19 mouse cellular contexts compared by ENCODE assay signal in genomic region chr3:69797533-69797932, GRCm38 (mm10).
DNase-seq lines count a peak whose midpoint lies in the region; ATAC-seq and TF ChIP-seq lines count a peak whose summit lies in the region.
"Had no signal": no experiment of that assay in that cellular context is flagged by ENCODE, and none has a peak within 500 bp of the region (broad histone marks: within the 10 kb centered on the region; RNA-seq: fewer than 3 reads in every experiment).

No protein-coding gene starts in this region.

- H3K4me3 ChIP-seq in lung, embryonic 16.5 days (ENCODE audit: low read length): no peak overlapping the region
- H3K4me3 ChIP-seq in cerebellum, adult 2 months (replicated peaks; ENCODE audit: insufficient read depth, low read depth, low read length): no peak overlapping the region
- H3K4me3 ChIP-seq in heart, embryonic 11.5 days (ENCODE audit: low read depth, low read length): no peak overlapping the region
- H3K4me3 ChIP-seq: embryonic facial prominence, embryonic 12.5 days; forebrain, embryonic 15.5 days; heart, adult 2 months; heart, embryonic 13.5 days; hindbrain, embryonic 15.5 days had no signal

- no peak for DNase-seq in lung, postnatal 4 days
- peak; percentile 85 to 92 for DNase-seq in cerebellum, adult 2 months
- DNase-seq in cerebellum, postnatal 10 days: peak; percentile 83 to 84
- no peak for DNase-seq in urinary bladder, postnatal 10 days (ENCODE audit: low spot score)
- DNase-seq in layer of hippocampus, postnatal 10 days (ENCODE audit: low spot score in 2 of 2): no peak
- no peak for DNase-seq in left cerebral cortex, postnatal 4 days
- DNase-seq: adrenal gland, postnatal 14 days; gastrocnemius, postnatal 14 days; heart, adult 2 months; heart, postnatal 36 days; kidney, adult 2 months had no signal

- H3K4me2 ChIP-seq in lung, embryonic 16.5 days (ENCODE audit: low read depth, low read length): no peak overlapping the region
- no peak overlapping the region for H3K4me2 ChIP-seq in heart, embryonic 11.5 days
- H3K4me2 ChIP-seq: embryonic facial prominence, embryonic 12.5 days; forebrain, embryonic 15.5 days; heart, embryonic 13.5 days; hindbrain, embryonic 15.5 days had no signal

- H3K27me3 ChIP-seq in lung, embryonic 16.5 days (ENCODE audit: control insufficient read depth, insufficient read depth, low read depth, low read length): no peaks in the 10 kb centered on the region
- H3K27me3 ChIP-seq in cerebellum, adult 2 months (ENCODE audit: control insufficient read depth, insufficient read depth, low read length): no peaks in the 10 kb centered on the region
- H3K27me3 ChIP-seq in heart, embryonic 11.5 days (ENCODE audit: control insufficient read depth, insufficient read depth, low read length): no peaks in the 10 kb centered on the region
- H3K27me3 ChIP-seq: embryonic facial prominence, embryonic 12.5 days; forebrain, embryonic 15.5 days; heart, embryonic 13.5 days; hindbrain, embryonic 15.5 days had no signal

- H3K36me3 ChIP-seq in lung, embryonic 16.5 days (ENCODE audit: control insufficient read depth, insufficient read depth, low read length): no peaks in the 10 kb centered on the region
- H3K36me3 ChIP-seq in heart, embryonic 11.5 days (ENCODE audit: control insufficient read depth, insufficient read depth, low read length): no peaks in the 10 kb centered on the region
- H3K36me3 ChIP-seq: embryonic facial prominence, embryonic 12.5 days; forebrain, embryonic 15.5 days; heart, embryonic 13.5 days; hindbrain, embryonic 15.5 days had no signal

- no peaks in the 10 kb centered on the region for H3K4me1 ChIP-seq in lung, embryonic 16.5 days (replicated peaks; ENCODE audit: control insufficient read depth, insufficient read depth, low read length)
- peaks cover 11% of the 10 kb centered on the region; the same call in 1 of the 2 replicates for H3K4me1 ChIP-seq in cerebellum, adult 2 months (ENCODE audit: control insufficient read depth, insufficient read depth, low read length)
- H3K4me1 ChIP-seq in heart, embryonic 11.5 days (ENCODE audit: control insufficient read depth, insufficient read depth, low read length): no peaks in the 10 kb centered on the region
- H3K4me1 ChIP-seq: embryonic facial prominence, embryonic 12.5 days; forebrain, embryonic 15.5 days; heart, embryonic 13.5 days; hindbrain, embryonic 15.5 days had no signal

- intact Hi-C loops in left cerebral cortex, postnatal 4 days (cut with DNase I): no loop called here

- no peak overlapping the region for H3K9ac ChIP-seq in lung, embryonic 16.5 days (ENCODE audit: low read length)
- no peak overlapping the region for H3K9ac ChIP-seq in heart, embryonic 11.5 days (ENCODE audit: low read depth, low read length)
- H3K9ac ChIP-seq: embryonic facial prominence, embryonic 12.5 days; forebrain, embryonic 15.5 days; heart, embryonic 13.5 days; hindbrain, embryonic 15.5 days had no signal

- no peak for TF ChIP-seq POLR2A in cerebellum, adult 2 months (IDR thresholded peaks at IDR 0.05; ENCODE audit: borderline replicate concordance, insufficient read depth, low read length)

- no peaks in the 10 kb centered on the region for H3K9me3 ChIP-seq in lung, embryonic 16.5 days (ENCODE audit: control insufficient read depth, low read length)
- H3K9me3 ChIP-seq in heart, embryonic 11.5 days (replicated peaks; ENCODE audit: control insufficient read depth, low read length): no peaks in the 10 kb centered on the region
- H3K9me3 ChIP-seq: embryonic facial prominence, embryonic 12.5 days; forebrain, embryonic 15.5 days; hindbrain, embryonic 15.5 days had no signal

- 81% methylated on average over 4 of the region's 4 CpGs for WGBS in lung, embryonic 16.5 days
- 13% methylated on average over 4 of the region's 4 CpGs for WGBS in cerebellum, adult 2 months
- WGBS in heart, embryonic 11.5 days (ENCODE audit: insufficient replicate concordance): 77% methylated on average over 4 of the region's 4 CpGs

- H3K27ac ChIP-seq in lung, embryonic 16.5 days (ENCODE audit: low read length): no peak overlapping the region
- peak overlapping the region; percentile 51; the same call in 1 of the 2 replicates for H3K27ac ChIP-seq in cerebellum, adult 2 months (ENCODE audit: insufficient read depth, low read length)
- H3K27ac ChIP-seq in heart, embryonic 11.5 days (ENCODE audit: low read depth, low read length): no peak overlapping the region
- H3K27ac ChIP-seq: embryonic facial prominence, embryonic 12.5 days; forebrain, embryonic 15.5 days; heart, adult 2 months; heart, embryonic 13.5 days; hindbrain, embryonic 15.5 days had no signal

- peak; percentile 47; the same call in 1 of the 2 replicates for ATAC-seq in lung, embryonic 16.5 days (ENCODE audit: low read depth)
- ATAC-seq in heart, embryonic 11.5 days (replicated peaks; ENCODE audit: insufficient number of reproducible peaks, low FRiP score, low TSS enrichment): no peak
- ATAC-seq: activated CD4-positive, CD25-positive, alpha-beta regulatory T cell, adult 4 months; forebrain, embryonic 15.5 days; intestine, embryonic 16.5 days had no signal

- TF ChIP-seq CTCF in cerebellum, adult 2 months (IDR thresholded peaks at IDR 0.05; ENCODE audit: borderline replicate concordance, insufficient read depth, low read depth, low read length): no peak

Comparison
In these comparisons a context has a peak if more than half of its experiments do, and no peak if none do; other contexts are left out.
1. DNase-seq: peak in cerebellum, adult 2 months (2 of 2) and cerebellum, postnatal 10 days (2 of 2); none in lung, postnatal 4 days (0 of 2), urinary bladder, postnatal 10 days (single experiment), layer of hippocampus, postnatal 10 days (0 of 2) and left cerebral cortex, postnatal 4 days (single experiment).